Mouse (Mus musculus) cerebellum, adult 18-20 months (tissue): ENCODE measurements around the gene U2af1.
"Not testable (repeated sequence)": the region's sequence is repeated elsewhere in the genome, so short reads cannot be mapped to it uniquely, and the experiment has no call there.

ENCODE experiments used
- DNase-seq, 2 experiments: peaks; one replicate each; pipeline ENCODE4 v3.0.0; 2021

U2af1 gene

GRCm38 (mm10) chr17:31658468-31659185 lies at the start of gene U2af1:
TSS of gene U2af1 (minus strand) at chr17:31658892.
- peak; percentile 97 to 99 for DNase-seq

GRCm38 (mm10) chr17:31705271-31706020 lies 46.8 kb upstream of the U2af1 start:
- DNase-seq: peak; percentile 82 to 83

GRCm38 (mm10) chr17:31703276-31703980 lies 44.7 kb upstream of the U2af1 start:
- no peak for DNase-seq

DNA sequence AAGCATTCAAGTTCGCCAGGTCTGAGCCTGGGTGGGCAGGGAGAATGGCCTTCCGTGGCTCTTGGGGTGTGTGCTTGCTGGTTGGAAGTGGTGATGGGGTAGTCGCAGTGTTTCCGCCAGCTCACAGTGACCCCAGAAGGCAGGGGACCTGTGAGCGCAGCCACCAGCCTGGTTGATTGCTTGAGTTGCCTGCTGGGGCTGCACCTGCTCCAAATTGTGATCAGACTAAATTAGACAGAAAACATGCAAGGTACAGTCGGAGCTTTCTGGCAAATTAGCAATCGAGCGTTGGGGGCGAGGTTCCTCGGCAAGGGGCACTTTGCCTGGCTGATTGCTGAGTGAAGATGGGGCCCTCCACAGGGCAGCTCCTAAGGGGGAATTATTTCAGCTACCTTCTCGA lies 39.7 kb upstream of the U2af1 start:
- DNase-seq: peak; percentile 21 to 38

- DNase-seq: not testable (repeated sequence)
These were observed 36.7 kb upstream of the U2af1 start for GRCm38 (mm10) chr17:31695356-31695755.

GRCm38 (mm10) chr17:31694949-31695348 lies 36.3 kb upstream of the U2af1 start:
- DNase-seq: no peak

DNA sequence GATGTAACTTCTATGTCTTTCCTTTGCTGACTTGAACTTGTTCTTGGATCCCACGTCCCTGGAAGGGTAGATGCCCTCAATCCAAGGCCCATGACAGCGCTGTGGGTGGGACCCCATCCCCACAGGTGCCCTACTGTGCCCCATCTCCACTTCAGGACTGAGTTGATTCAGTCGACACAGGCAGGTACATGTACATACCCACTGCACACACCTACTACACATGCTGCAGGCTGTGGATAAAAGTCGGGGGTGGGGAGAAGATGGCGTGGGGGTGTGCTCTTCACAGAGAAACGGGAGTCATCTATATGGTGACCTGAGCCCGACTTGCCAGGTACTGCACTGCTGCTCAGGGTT lies 35.3 kb upstream of the U2af1 start:
- no peak for DNase-seq

DNA sequence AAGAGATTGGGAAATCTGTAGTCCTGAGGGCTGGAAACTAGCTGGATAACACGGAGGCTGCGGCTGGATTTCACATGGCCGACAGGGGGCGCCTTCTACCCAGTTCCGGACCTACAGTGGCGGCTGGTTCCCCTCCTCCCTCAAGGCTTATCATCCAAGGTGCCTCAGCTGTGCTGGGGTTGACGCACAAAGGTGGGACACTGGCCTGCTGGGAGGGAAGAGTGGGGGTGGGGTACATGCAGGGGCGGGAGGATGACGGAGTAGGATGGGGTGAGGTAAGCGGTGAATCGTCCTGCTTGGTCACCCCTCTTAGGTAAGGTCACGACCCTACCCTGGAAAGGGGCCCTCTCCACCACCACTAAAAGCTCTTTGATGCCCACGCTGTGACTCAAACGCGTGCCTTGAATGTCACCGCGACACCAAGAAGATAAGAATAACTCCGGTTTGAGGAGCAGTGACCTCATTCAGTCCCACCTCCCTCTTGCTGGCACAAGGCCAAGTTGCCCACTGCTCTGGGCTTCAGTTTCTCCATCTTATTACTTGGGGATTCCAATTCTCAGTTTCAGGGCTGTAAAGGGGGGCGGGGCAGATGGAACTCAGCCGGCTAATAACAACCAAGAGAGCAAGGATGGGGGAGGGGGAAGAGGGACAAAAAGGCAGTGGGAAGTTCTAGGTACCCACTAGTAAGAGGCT lies 34.8 kb upstream of the U2af1 start:
- peak; percentile 60 to 62 for DNase-seq

- DNase-seq: no peak
These were observed 34.2 kb upstream of the U2af1 start for GRCm38 (mm10) chr17:31692918-31693317.

- no peak for DNase-seq
These were observed 30.9 kb upstream of the U2af1 start for GRCm38 (mm10) chr17:31689606-31690005.

DNA sequence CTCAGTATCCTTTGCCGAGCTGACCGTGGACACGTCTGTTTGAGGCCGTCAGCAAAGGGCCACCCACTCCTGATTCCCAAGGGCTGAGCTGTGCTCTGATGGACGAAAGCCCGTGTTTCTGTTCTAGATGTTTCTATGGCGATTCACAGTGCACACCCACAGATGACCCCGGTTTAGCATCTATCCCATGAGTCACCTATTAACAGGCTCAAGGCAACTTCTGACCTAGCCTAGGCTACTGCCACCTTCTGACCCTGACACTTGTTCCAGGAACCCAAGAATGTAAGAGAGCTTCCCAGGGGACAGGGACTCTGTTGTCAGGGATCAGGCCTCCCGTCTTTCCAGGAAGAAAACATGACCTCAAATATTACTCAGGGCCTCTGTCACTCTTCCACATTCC lies 29.4 kb upstream of the U2af1 start:
- no peak for DNase-seq

GRCm38 (mm10) chr17:31686225-31686564 lies 27.5 kb upstream of the U2af1 start:
- no peak for DNase-seq

GRCm38 (mm10) chr17:31685514-31686224 lies 27.0 kb upstream of the U2af1 start:
- peak; percentile 82 for DNase-seq

DNA sequence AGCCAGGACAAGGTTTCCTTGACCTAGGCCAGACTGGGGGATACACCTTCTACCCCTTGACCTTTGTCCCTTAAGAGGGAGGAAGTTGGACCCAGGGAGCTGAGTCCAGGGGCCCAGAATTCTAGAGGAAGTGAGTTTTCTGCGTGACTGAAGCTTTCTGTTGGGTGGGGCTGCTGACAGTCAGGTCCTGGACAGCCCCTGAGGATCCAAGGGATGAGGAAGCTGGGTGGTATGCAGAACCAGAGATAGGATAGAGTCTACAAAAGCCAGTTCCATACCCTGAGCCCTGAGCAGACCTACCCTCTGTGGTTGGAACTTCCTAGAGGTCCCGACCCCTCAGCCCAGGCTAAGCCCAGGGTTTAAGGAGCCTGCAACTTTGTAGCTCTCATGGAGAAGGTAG lies 21.8 kb upstream of the U2af1 start:
- no peak for DNase-seq

GRCm38 (mm10) chr17:31677507-31677906 lies 18.8 kb upstream of the U2af1 start, which contains the start of gene Cryaa:
TSS of gene Cryaa (plus strand) at chr17:31677807.
- no peak for DNase-seq

GRCm38 (mm10) chr17:31674426-31674825 lies 15.7 kb upstream of the U2af1 start:
- DNase-seq: no peak

DNA sequence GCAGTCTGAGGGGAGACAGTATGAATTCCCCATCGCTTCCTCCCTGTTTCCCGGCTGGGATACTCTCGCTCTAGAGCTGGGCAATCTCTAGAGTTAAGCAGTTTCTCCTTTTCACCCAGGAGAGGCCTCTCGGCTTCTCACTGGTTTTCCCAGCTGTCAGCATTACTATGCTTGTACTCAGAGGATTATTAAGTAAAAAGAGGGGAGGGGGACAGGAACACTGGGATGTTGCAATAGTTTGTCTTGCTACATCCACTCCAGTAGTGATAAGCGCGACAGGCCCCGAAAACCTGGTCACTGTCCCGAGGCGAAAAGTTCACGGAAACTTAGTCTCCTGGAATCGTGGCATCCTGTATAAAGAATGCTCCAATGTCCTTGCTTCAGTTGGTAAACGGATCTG lies 13.6 kb upstream of the U2af1 start:
- no peak for DNase-seq

GRCm38 (mm10) chr17:31671698-31672097 lies 13.0 kb upstream of the U2af1 start:
- no peak for DNase-seq

DNA sequence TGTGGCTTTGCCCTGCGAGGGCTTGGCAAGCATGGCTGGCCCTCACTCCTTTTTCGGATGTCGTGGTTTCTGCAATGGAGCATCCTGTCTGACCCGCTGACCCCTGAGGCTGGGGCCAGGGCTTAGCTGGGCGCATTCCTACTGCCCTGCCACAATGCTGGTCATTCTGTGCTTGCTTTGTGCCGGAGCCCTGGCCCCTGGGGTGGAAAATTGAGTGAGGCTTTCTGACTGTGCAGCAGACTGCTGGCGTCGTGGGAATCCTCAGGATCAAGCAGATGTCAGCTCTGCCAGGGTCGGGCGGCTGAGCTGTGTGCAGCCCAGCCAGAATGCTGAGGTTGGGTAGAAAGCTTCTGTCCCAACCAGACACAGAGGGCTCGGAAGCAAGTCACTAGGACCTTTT lies 11.5 kb upstream of the U2af1 start:
- no peak for DNase-seq

DNA sequence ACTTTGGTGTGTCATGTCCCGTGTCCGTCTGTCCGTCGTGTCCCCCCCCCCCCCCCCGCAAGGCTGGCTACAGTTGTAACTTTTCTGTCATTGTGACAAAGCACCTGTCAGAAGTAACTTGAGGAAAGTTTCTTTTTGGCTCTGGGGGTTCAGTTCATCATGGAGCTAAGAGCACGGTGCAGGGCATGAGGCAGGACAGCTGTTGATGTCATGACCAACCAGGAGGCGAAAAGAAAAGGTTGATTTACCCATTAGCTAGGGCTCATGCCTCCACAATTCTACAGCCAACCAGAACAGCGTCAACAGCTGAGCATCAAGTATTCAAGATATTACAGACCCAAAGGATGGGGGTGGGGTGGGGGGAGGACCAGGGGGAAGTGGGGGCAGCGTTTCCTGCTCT lies 9.6 kb upstream of the U2af1 start:
- no peak for DNase-seq

DNA sequence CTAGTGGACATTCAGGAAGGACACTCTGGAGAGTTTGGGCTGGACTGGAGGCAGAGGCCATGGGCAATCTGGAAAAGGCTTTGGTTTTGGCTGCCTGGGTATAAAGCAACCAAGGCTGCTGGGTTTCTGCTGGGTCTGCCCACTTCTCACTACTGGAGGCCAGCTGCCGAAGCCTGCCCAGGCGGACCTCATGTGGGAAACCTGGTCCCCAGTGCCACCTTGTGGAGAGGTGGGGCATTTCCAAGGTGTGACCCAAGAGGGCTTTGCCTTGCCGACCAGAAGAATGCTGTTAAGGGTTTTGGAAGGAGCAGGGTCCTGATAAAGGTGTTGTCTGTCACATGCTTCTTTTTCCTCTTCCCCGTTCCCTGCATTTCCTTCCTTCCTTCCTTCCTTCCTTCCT lies 6.1 kb upstream of the U2af1 start:
- DNase-seq: peak; percentile 78 to 86

GRCm38 (mm10) chr17:31662855-31663254 lies 4.2 kb upstream of the U2af1 start:
- no peak for DNase-seq
